Mouse (Mus musculus): ENCODE measurements around the gene Zfp316.

DNA sequence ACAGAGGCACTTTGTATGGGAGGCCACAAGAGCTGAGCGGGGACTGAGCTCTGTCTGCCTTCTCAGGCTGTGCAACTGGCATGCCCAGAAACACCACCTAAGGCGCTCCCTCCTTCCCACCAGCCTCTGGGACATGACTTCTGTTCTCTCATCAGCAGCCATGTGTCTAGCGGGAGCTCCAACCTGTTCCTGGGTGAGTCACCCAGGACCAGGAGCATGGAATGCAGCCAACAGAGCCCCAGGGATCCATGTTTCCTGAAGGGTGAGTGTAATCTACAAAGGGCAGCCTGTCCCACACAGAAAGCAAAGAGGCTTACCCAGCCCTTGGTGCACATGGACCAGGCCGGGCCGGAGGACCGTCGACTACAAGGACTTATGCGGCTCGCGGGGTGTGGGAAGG is 5.1 kb downstream of the Zfp316 start:
- no peak for TF ChIP-seq CTCF (IDR thresholded peaks at IDR 0.05; ENCODE audit: low read depth, low read length)
- TF ChIP-seq POLR2A (IDR thresholded peaks at IDR 0.05; ENCODE audit: borderline replicate concordance, low read depth, low read length): no peak
